Mouse (Mus musculus) brown adipose tissue, adult 24 weeks (tissue): ENCODE results near the gene 4930539E08Rik. TPM values are rescaled to one million over a fixed set of nuclear protein-coding genes. Genes with fewer than 3 reads are reported as not detected.

Experiments
- H3K27ac ChIP-seq: fragments of 200-500 bp; replicated peaks from 2 replicates; pipeline ENCODE4 v1.5.1; 2012; ENCODE audit warnings: low read depth, mild to moderate bottlenecking, low read length
- H3K4me1 ChIP-seq: fragments of 200-500 bp; 2 replicates; pipeline ENCODE4 v1.6.1; 2012; ENCODE audit warnings: low read length, mixed read lengths; ENCODE audit not compliant: control insufficient read depth, insufficient read depth, insufficient read length
- H3K4me3 ChIP-seq: fragments of 200-500 bp; 2 replicates; pipeline ENCODE4 v1.5.1; 2012; ENCODE audit warnings: low read depth, mild to moderate bottlenecking, low read length, moderate library complexity; ENCODE audit not compliant: insufficient read depth
- polyA plus RNA-seq: library from polyadenylated mRNA; stranded (reverse); fragments of >200 nt; gene quantifications from 2 replicates; pipeline ENCODE4 v1.2.4, GENCODE M21; 2012; ENCODE audit not compliant: missing spikeins, insufficient read depth, insufficient read length

4930539E08Rik gene
- not detected in 2 replicates for polyA plus RNA-seq

GRCm38 (mm10) chr17:28915060-28915628, at the start of gene 4930539E08Rik:
Gene 4930539E08Rik, minus strand, starts transcription at chr17:28915324.
- Histone ChIP-seq H3K4me1 (0 out of 2 replicates have a peak, but pooled peaks cover 4% of the 10 kb centered on the region), H3K27ac (no peak within 1 kb of the TSS), H3K4me3 (no peak within 1 kb of the TSS)

- Histone ChIP-seq H3K4me1 (no peaks in the 10 kb centered on the region; the same call in 1 of the 2 replicates), H3K4me3 (no peak overlapping the region), H3K27ac (no peak overlapping the region)
Measured at GRCm38 (mm10) chr17:28961596-28961995, 46.5 kb upstream of the 4930539E08Rik start.

GRCm38 (mm10) chr17:28960597-28960996, 45.5 kb upstream of the 4930539E08Rik start:
- Histone ChIP-seq H3K4me1 (peaks cover under 1% of the 10 kb centered on the region; the same call in 1 of the 2 replicates), H3K27ac (no peak overlapping the region), H3K4me3 (no peak overlapping the region)

GRCm38 (mm10) chr17:28954416-28954815, 39.3 kb upstream of the 4930539E08Rik start:
- Histone ChIP-seq H3K27ac (0 out of 2 replicates have a peak overlapping the region, but pooled peaks have one; percentile 88), H3K4me3 (peak overlapping the region; percentile 94; the same call in 1 of the 2 replicates), H3K4me1 (peaks cover 16% of the 10 kb centered on the region; the same call in 1 of the 2 replicates)

GRCm38 (mm10) chr17:28953251-28953650, 38.1 kb upstream of the 4930539E08Rik start:
- Histone ChIP-seq H3K4me3 (peak overlapping the region; percentile 94), H3K4me1 (peaks cover 16% of the 10 kb centered on the region; the same call in 1 of the 2 replicates), H3K27ac (peak overlapping the region; percentile 88)

- Histone ChIP-seq H3K4me3 (peak within 1 kb of the TSS; percentile 94), H3K27ac (peak within 1 kb of the TSS; percentile 89), H3K4me1 (peaks cover 16% of the 10 kb centered on the region; the same call in 1 of the 2 replicates)
Measured at GRCm38 (mm10) chr17:28951831-28952799, 37.0 kb upstream of the 4930539E08Rik start, which contains the start of gene Kctd20. Gene Kctd20, plus strand, starts transcription at chr17:28951950.

GRCm38 (mm10) chr17:28950751-28951150, 35.6 kb upstream of the 4930539E08Rik start:
- no peak overlapping the region for H3K27ac ChIP-seq
- no peak overlapping the region for H3K4me3 ChIP-seq
- H3K4me1 ChIP-seq = peaks cover 16% of the 10 kb centered on the region; the same call in 1 of the 2 replicates

GRCm38 (mm10) chr17:28948661-28949060, 33.5 kb upstream of the 4930539E08Rik start:
- no peak overlapping the region for H3K4me3 ChIP-seq
- no peak overlapping the region for H3K27ac ChIP-seq
- peaks cover under 1% of the 10 kb centered on the region; the same call in 1 of the 2 replicates for H3K4me1 ChIP-seq

GRCm38 (mm10) chr17:28947011-28947939, 32.2 kb upstream of the 4930539E08Rik start:
- no peak overlapping the region for H3K4me3 ChIP-seq
- no peak overlapping the region for H3K27ac ChIP-seq
- H3K4me1 ChIP-seq = no peaks in the 10 kb centered on the region

- Histone ChIP-seq H3K4me3 (no peak overlapping the region), H3K27ac (no peak overlapping the region), H3K4me1 (no peaks in the 10 kb centered on the region)
Measured at GRCm38 (mm10) chr17:28944481-28944880, 29.4 kb upstream of the 4930539E08Rik start.

- H3K4me1 ChIP-seq = no peaks in the 10 kb centered on the region
- no peak within 1 kb of the TSS for H3K4me3 ChIP-seq
- H3K27ac ChIP-seq = no peak within 1 kb of the TSS
Measured at GRCm38 (mm10) chr17:28943740-28944139, 28.6 kb upstream of the 4930539E08Rik start, which contains the start of gene Pxt1. Gene Pxt1, minus strand, starts transcription at chr17:28943840.

GRCm38 (mm10) chr17:28942101-28942500, 27.0 kb upstream of the 4930539E08Rik start:
- H3K27ac ChIP-seq = no peak overlapping the region
- no peak overlapping the region for H3K4me3 ChIP-seq
- H3K4me1 ChIP-seq = no peaks in the 10 kb centered on the region

GRCm38 (mm10) chr17:28940776-28941555, 25.8 kb upstream of the 4930539E08Rik start:
- no peak overlapping the region for H3K4me3 ChIP-seq
- no peak overlapping the region for H3K27ac ChIP-seq
- no peaks in the 10 kb centered on the region for H3K4me1 ChIP-seq
